Mouse (Mus musculus) hindbrain, embryonic 13.5 days (tissue): ENCODE results near the gene Pard3. TPM values are rescaled to one million over a fixed set of nuclear protein-coding genes. Genes with fewer than 3 reads are reported as not detected.

ENCODE experiments used
- ATAC-seq: fragments of 200-750 bp; cut with Nextera tagmentation; 2 replicates; pipeline ENCODE4 v1.8.0; 2017; ENCODE audit warnings: moderate TSS enrichment; ENCODE audit not compliant: low FRiP score
- H3K27ac ChIP-seq: fragments of 300-500 bp; sonication (generic); 2 replicates; pipeline ENCODE4 v1.5.1; 2015; ENCODE audit warnings: inconsistent platforms, mild to moderate bottlenecking, moderate library complexity
- H3K27me3 ChIP-seq: fragments of 300-500 bp; sonication (generic); 2 replicates; pipeline ENCODE4 v1.6.1; 2015; ENCODE audit warnings: mild to moderate bottlenecking, inconsistent platforms
- H3K36me3 ChIP-seq: fragments of 300-500 bp; sonication (generic); 2 replicates; pipeline ENCODE4 v1.6.1; 2015; ENCODE audit warnings: mild to moderate bottlenecking, inconsistent platforms
- H3K4me1 ChIP-seq: fragments of 300-500 bp; sonication (generic); replicated peaks from 2 replicates; pipeline ENCODE4 v1.6.1; 2015; ENCODE audit warnings: inconsistent platforms
- H3K4me2 ChIP-seq: fragments of 300-500 bp; sonication (generic); 2 replicates; pipeline ENCODE4 v1.6.1; 2015; ENCODE audit warnings: inconsistent platforms, mild to moderate bottlenecking, moderate library complexity
- H3K4me3 ChIP-seq: fragments of 300-500 bp; sonication (generic); 2 replicates; pipeline ENCODE4 v1.5.1; 2015; ENCODE audit warnings: mild to moderate bottlenecking, inconsistent platforms
- H3K9ac ChIP-seq: fragments of 300-500 bp; sonication (generic); 2 replicates; pipeline ENCODE4 v1.6.1; 2015; ENCODE audit warnings: mild to moderate bottlenecking, inconsistent platforms
- H3K9me3 ChIP-seq: fragments of 300-500 bp; sonication (generic); 2 replicates; pipeline ENCODE4 v1.6.1; 2016; ENCODE audit warnings: inconsistent platforms
- WGBS: fragments of 180-500 bp; shearing (Covaris S2); methylation state at CpG from one replicate; pipeline ENCODE4 v1.1.7; 2015; 5-methylcytosine and 5-hydroxymethylcytosine counted together
- polyA plus RNA-seq: library from polyadenylated mRNA; unstranded; fragments of >200 nt; fragmentation: Nextera tagmentation; extraction: Ambion mirVana; gene quantifications from 2 replicates; pipeline ENCODE4 v1.2.1, GENCODE M21; 2015

The Pard3 gene
- polyA plus RNA-seq, 1 experiment from 2014 or later: 22.5 TPM

GRCm38 (mm10) chr8:127173483-127173882 lies 109.8 kb downstream of the Pard3 start:
- Histone ChIP-seq H3K9me3 (no peaks in the 10 kb centered on the region), H3K27ac (no peak overlapping the region), H3K4me1 (peaks cover 6% of the 10 kb centered on the region; the same call in 1 of the 2 replicates), H3K9ac (no peak overlapping the region), H3K27me3 (no peaks in the 10 kb centered on the region), H3K4me2 (no peak overlapping the region), H3K36me3 (no peaks in the 10 kb centered on the region), H3K4me3 (no peak overlapping the region)
- ATAC-seq: no peak
- 90% methylated on average over 5 of the region's 5 CpGs for WGBS

GRCm38 (mm10) chr8:127174411-127174810 lies 110.7 kb downstream of the Pard3 start:
- Histone ChIP-seq H3K4me2 (no peak overlapping the region), H3K36me3 (no peaks in the 10 kb centered on the region), H3K4me1 (peaks cover 6% of the 10 kb centered on the region; the same call in 1 of the 2 replicates), H3K27ac (no peak overlapping the region), H3K9me3 (no peaks in the 10 kb centered on the region), H3K9ac (no peak overlapping the region), H3K27me3 (no peaks in the 10 kb centered on the region), H3K4me3 (no peak overlapping the region)
- WGBS: 93% methylated on average over 6 of the region's 6 CpGs
- no peak for ATAC-seq

GRCm38 (mm10) chr8:127175160-127175836 lies 111.6 kb downstream of the Pard3 start:
- Histone ChIP-seq H3K36me3 (no peaks in the 10 kb centered on the region), H3K27ac (no peak overlapping the region), H3K9ac (no peak overlapping the region), H3K4me2 (no peak overlapping the region), H3K4me3 (no peak overlapping the region), H3K4me1 (peaks cover 6% of the 10 kb centered on the region; the same call in 1 of the 2 replicates), H3K27me3 (no peaks in the 10 kb centered on the region), H3K9me3 (no peaks in the 10 kb centered on the region)
- no peak for ATAC-seq
- WGBS: 92% methylated on average over 6 of the region's 6 CpGs

- Histone ChIP-seq H3K36me3 (no peaks in the 10 kb centered on the region), H3K27me3 (no peaks in the 10 kb centered on the region), H3K4me1 (peaks cover 22% of the 10 kb centered on the region), H3K27ac (no peak overlapping the region), H3K4me2 (no peak overlapping the region), H3K4me3 (no peak overlapping the region), H3K9me3 (no peaks in the 10 kb centered on the region), H3K9ac (no peak overlapping the region)
- 59% methylated on average over 4 of the region's 4 CpGs for WGBS
- peak; percentile 24; the same call in 1 of the 2 replicates for ATAC-seq
These were observed 114.9 kb downstream of the Pard3 start for GRCm38 (mm10) chr8:127178634-127179033.

GRCm38 (mm10) chr8:127181246-127181645 lies 117.6 kb downstream of the Pard3 start:
- H3K4me1 ChIP-seq: peaks cover 47% of the 10 kb centered on the region
- no peak overlapping the region for H3K4me3 ChIP-seq
- no peak overlapping the region for H3K9ac ChIP-seq
- no peaks in the 10 kb centered on the region for H3K9me3 ChIP-seq
- 95% methylated on average over 3 of the region's 3 CpGs for WGBS
- no peaks in the 10 kb centered on the region for H3K27me3 ChIP-seq
- H3K27ac ChIP-seq: no peak overlapping the region
- no peak for ATAC-seq
- no peaks in the 10 kb centered on the region for H3K36me3 ChIP-seq
- no peak overlapping the region for H3K4me2 ChIP-seq

- H3K4me2 ChIP-seq: no peak overlapping the region
- H3K27me3 ChIP-seq: no peaks in the 10 kb centered on the region
- H3K36me3 ChIP-seq: no peaks in the 10 kb centered on the region
- no peak overlapping the region for H3K27ac ChIP-seq
- H3K4me3 ChIP-seq: no peak overlapping the region
- peaks cover 52% of the 10 kb centered on the region for H3K4me1 ChIP-seq
- no peaks in the 10 kb centered on the region for H3K9me3 ChIP-seq
- 86% methylated on average over 3 of the region's 3 CpGs for WGBS
- ATAC-seq: no peak
- no peak overlapping the region for H3K9ac ChIP-seq
These were observed 118.4 kb downstream of the Pard3 start for GRCm38 (mm10) chr8:127182065-127182464.

- WGBS: 55% methylated on average over 2 of the region's 2 CpGs
- ATAC-seq: no peak
These were observed 119.8 kb downstream of the Pard3 start for GRCm38 (mm10) chr8:127183533-127183932.

GRCm38 (mm10) chr8:127184025-127184424 lies 120.3 kb downstream of the Pard3 start:
- H3K27ac ChIP-seq: no peak overlapping the region; the same call in 1 of the 2 replicates
- ATAC-seq: no peak
- WGBS: 49% methylated on average over 4 of the region's 4 CpGs
- H3K4me3 ChIP-seq: no peak overlapping the region
- peaks cover 48% of the 10 kb centered on the region for H3K4me1 ChIP-seq
- no peak overlapping the region for H3K9ac ChIP-seq
- H3K36me3 ChIP-seq: no peaks in the 10 kb centered on the region
- H3K9me3 ChIP-seq: no peaks in the 10 kb centered on the region
- H3K27me3 ChIP-seq: no peaks in the 10 kb centered on the region
- H3K4me2 ChIP-seq: no peak overlapping the region

More at GRCm38 (mm10) chr8:127183533-127183932, 119.8 kb downstream of the Pard3 start:
- Histone ChIP-seq H3K27me3 (no peaks in the 10 kb centered on the region), H3K36me3 (no peaks in the 10 kb centered on the region), H3K9me3 (no peaks in the 10 kb centered on the region), H3K9ac (no peak overlapping the region), H3K4me1 (peaks cover 48% of the 10 kb centered on the region), H3K27ac (no peak overlapping the region), H3K4me3 (no peak overlapping the region), H3K4me2 (no peak overlapping the region)

GRCm38 (mm10) chr8:127185897-127186296 lies 122.2 kb downstream of the Pard3 start:
- Histone ChIP-seq H3K4me1 (peaks cover 61% of the 10 kb centered on the region), H3K9me3 (no peaks in the 10 kb centered on the region)

GRCm38 (mm10) chr8:127188671-127189070 lies 125.0 kb downstream of the Pard3 start:
- no peak for ATAC-seq
- no peaks in the 10 kb centered on the region for H3K27me3 ChIP-seq

More at GRCm38 (mm10) chr8:127185897-127186296, 122.2 kb downstream of the Pard3 start:
- Histone ChIP-seq H3K9ac (no peak overlapping the region), H3K27me3 (no peaks in the 10 kb centered on the region), H3K27ac (no peak overlapping the region), H3K4me3 (no peak overlapping the region), H3K36me3 (no peaks in the 10 kb centered on the region), H3K4me2 (no peak overlapping the region)
- no peak for ATAC-seq
- WGBS: 69% methylated on average over 7 of the region's 7 CpGs

GRCm38 (mm10) chr8:127190350-127190749 lies 126.7 kb downstream of the Pard3 start:
- H3K9me3 ChIP-seq: no peaks in the 10 kb centered on the region
- no peak for ATAC-seq
- H3K4me1 ChIP-seq: peaks cover 66% of the 10 kb centered on the region
- no peak overlapping the region for H3K4me2 ChIP-seq
- H3K9ac ChIP-seq: peak overlapping the region; percentile 25; the same call in 1 of the 2 replicates
- no peak overlapping the region for H3K4me3 ChIP-seq
- no peaks in the 10 kb centered on the region for H3K36me3 ChIP-seq
- no peaks in the 10 kb centered on the region for H3K27me3 ChIP-seq
- 46% methylated on average over 7 of the region's 7 CpGs for WGBS
- peak overlapping the region; percentile 59 for H3K27ac ChIP-seq

More at GRCm38 (mm10) chr8:127188671-127189070, 125.0 kb downstream of the Pard3 start:
- Histone ChIP-seq H3K9me3 (no peaks in the 10 kb centered on the region), H3K36me3 (no peaks in the 10 kb centered on the region), H3K9ac (no peak overlapping the region), H3K27ac (no peak overlapping the region), H3K4me1 (peaks cover 68% of the 10 kb centered on the region), H3K4me2 (no peak overlapping the region), H3K4me3 (no peak overlapping the region)

- H3K27me3 ChIP-seq: no peaks in the 10 kb centered on the region
- H3K36me3 ChIP-seq: no peaks in the 10 kb centered on the region
- H3K4me3 ChIP-seq: no peak overlapping the region
- 33% methylated on average over 5 of the region's 5 CpGs for WGBS
- H3K4me1 ChIP-seq: peaks cover 64% of the 10 kb centered on the region
- no peaks in the 10 kb centered on the region for H3K9me3 ChIP-seq
- H3K9ac ChIP-seq: 0 out of 2 replicates have a peak overlapping the region, but pooled peaks have one; percentile 30
- ATAC-seq: peak; percentile 66
- H3K27ac ChIP-seq: peak overlapping the region; percentile 83
- no peak overlapping the region for H3K4me2 ChIP-seq
These were observed 127.7 kb downstream of the Pard3 start for GRCm38 (mm10) chr8:127191387-127191786.

- Histone ChIP-seq H3K9me3 (no peaks in the 10 kb centered on the region), H3K4me1 (peaks cover 61% of the 10 kb centered on the region), H3K36me3 (no peaks in the 10 kb centered on the region), H3K9ac (0 out of 2 replicates have a peak overlapping the region, but pooled peaks have one; percentile 30), H3K4me2 (no peak overlapping the region), H3K27ac (peak overlapping the region; percentile 83), H3K4me3 (no peak overlapping the region), H3K27me3 (no peaks in the 10 kb centered on the region)
- no peak for ATAC-seq
- 48% methylated on average over 6 of the region's 6 CpGs for WGBS
These were observed 128.1 kb downstream of the Pard3 start for GRCm38 (mm10) chr8:127191824-127192223.
